ENCODE assay signal across 14 mouse cellular contexts in the genomic region with DNA sequence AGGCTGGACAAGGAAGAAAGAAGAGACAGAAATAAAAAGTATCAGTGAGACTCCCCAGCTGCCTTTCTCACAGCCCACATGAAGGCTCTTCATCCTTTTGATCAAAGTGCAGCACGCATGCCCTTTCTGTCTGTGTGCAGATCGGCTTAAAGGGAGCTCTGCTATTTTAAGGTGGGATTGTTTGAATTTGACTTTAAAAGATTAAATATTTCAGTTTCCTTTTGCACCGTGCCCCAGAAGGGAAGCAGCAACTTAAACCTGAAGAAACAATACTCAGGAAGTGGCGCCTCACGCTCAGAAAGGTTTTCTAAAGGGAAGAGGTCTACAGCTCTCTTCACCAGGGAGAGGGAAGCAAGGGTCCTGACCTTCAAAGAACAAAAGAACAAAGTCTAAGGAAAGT.
DNase-seq lines count a peak whose midpoint lies in the region; ATAC-seq and TF ChIP-seq lines count a peak whose summit lies in the region.
"Had no signal": no experiment of that assay in that cellular context is flagged by ENCODE, and none has a peak within 500 bp of the region (broad histone marks: within the 10 kb centered on the region; RNA-seq: fewer than 3 reads in every experiment).

No protein-coding gene starts in this region.

- H3K4me2 ChIP-seq in midbrain, embryonic 16.5 days (ENCODE audit: low read length), result no peak overlapping the region
- H3K4me2 ChIP-seq in stomach, postnatal 0 days (replicated peaks; ENCODE audit: low read depth), result no peak overlapping the region
- H3K4me2 ChIP-seq: embryonic facial prominence, embryonic 13.5 days; limb, embryonic 12.5 days; midbrain, embryonic 12.5 days; neural tube, embryonic 12.5 days had no signal

- no peak overlapping the region for H3K9ac ChIP-seq in midbrain, embryonic 16.5 days (ENCODE audit: low read depth, low read length)
- H3K9ac ChIP-seq in stomach, postnatal 0 days (ENCODE audit: low read length), result no peak overlapping the region
- H3K9ac ChIP-seq: embryonic facial prominence, embryonic 13.5 days; limb, embryonic 12.5 days; liver, embryonic 14.5 days; midbrain, embryonic 12.5 days; neural tube, embryonic 12.5 days had no signal

- no peaks in the 10 kb centered on the region for H3K36me3 ChIP-seq in kidney, adult 2 months (ENCODE audit: control insufficient read depth, insufficient read depth, low read length)
- no peaks in the 10 kb centered on the region for H3K36me3 ChIP-seq in midbrain, embryonic 16.5 days (ENCODE audit: control insufficient read depth, insufficient read depth, low read length)
- no peaks in the 10 kb centered on the region for H3K36me3 ChIP-seq in midbrain, embryonic 10.5 days
- H3K36me3 ChIP-seq in stomach, postnatal 0 days (ENCODE audit: control insufficient read depth, insufficient read depth, low read length), result no peaks in the 10 kb centered on the region
- H3K36me3 ChIP-seq: embryonic facial prominence, embryonic 13.5 days; limb, embryonic 12.5 days; midbrain, embryonic 12.5 days; neural tube, embryonic 12.5 days had no signal

- no peaks in the 10 kb centered on the region for H3K4me1 ChIP-seq in kidney, adult 2 months (ENCODE audit: control insufficient read depth, insufficient read depth, low read length)
- 0 out of 2 replicates have a peak, but pooled peaks cover 3% of the 10 kb centered on the region for H3K4me1 ChIP-seq in midbrain, embryonic 16.5 days (ENCODE audit: control insufficient read depth, insufficient read depth, low read length)
- H3K4me1 ChIP-seq in midbrain, embryonic 10.5 days, result peaks cover 8% of the 10 kb centered on the region; the same call in 1 of the 2 replicates
- 0 out of 2 replicates have a peak, but pooled peaks cover 2% of the 10 kb centered on the region for H3K4me1 ChIP-seq in stomach, postnatal 0 days (replicated peaks; ENCODE audit: control insufficient read depth, insufficient read depth)
- H3K4me1 ChIP-seq: limb, embryonic 12.5 days; midbrain, embryonic 12.5 days; neural tube, embryonic 12.5 days had no signal

- TF ChIP-seq CTCF in kidney, adult 2 months (conservative IDR thresholded peaks at IDR 0.05; ENCODE audit: insufficient read depth, insufficient read length, low read depth, low read length), result no peak
- no peak for TF ChIP-seq CTCF in stomach, postnatal 0 days (IDR thresholded peaks at IDR 0.05; ENCODE audit: low read depth)

- no peak for TF ChIP-seq POLR2A in kidney, adult 2 months (IDR thresholded peaks at IDR 0.05; ENCODE audit: low read depth, low read length)

- 55% methylated on average over 5 of the region's 5 CpGs for WGBS in kidney, adult 2 months
- 35% methylated on average over 5 of the region's 5 CpGs for WGBS in midbrain, embryonic 16.5 days
- WGBS in midbrain, embryonic 10.5 days, result 49% methylated on average over 5 of the region's 5 CpGs
- 30% methylated on average over 5 of the region's 5 CpGs for whole genome bisulfite sequencing in stomach, postnatal 0 days

- no peaks in the 10 kb centered on the region for H3K9me3 ChIP-seq in midbrain, embryonic 16.5 days (replicated peaks; ENCODE audit: control insufficient read depth, low read length, poor library complexity, severe bottlenecking)
- no peaks in the 10 kb centered on the region for H3K9me3 ChIP-seq in midbrain, embryonic 10.5 days (replicated peaks)
- no peaks in the 10 kb centered on the region for H3K9me3 ChIP-seq in stomach, postnatal 0 days (ENCODE audit: control insufficient read depth, low read length)
- H3K9me3 ChIP-seq: embryonic facial prominence, embryonic 13.5 days; limb, embryonic 12.5 days; midbrain, embryonic 12.5 days; neural tube, embryonic 12.5 days had no signal

- H3K4me3 ChIP-seq in kidney, adult 2 months (ENCODE audit: insufficient read depth, low read depth, low read length), result no peak overlapping the region
- H3K4me3 ChIP-seq in midbrain, embryonic 16.5 days (ENCODE audit: low read depth, low read length), result no peak overlapping the region
- H3K4me3 ChIP-seq in midbrain, embryonic 10.5 days, result no peak overlapping the region
- no peak overlapping the region for H3K4me3 ChIP-seq in stomach, postnatal 0 days (ENCODE audit: low read depth, low read length)
- H3K4me3 ChIP-seq: embryonic facial prominence, embryonic 13.5 days; limb, embryonic 12.5 days; midbrain, embryonic 12.5 days; neural tube, embryonic 12.5 days had no signal

- DNase-seq in kidney, adult 2 months, result peak; percentile 25
- DNase-seq in kidney, adult 9 months, result no peak
- DNase-seq in midbrain, embryonic 10.5 days (ENCODE audit: low spot score), result no peak
- DNase-seq in stomach, postnatal 0 days (ENCODE audit: low spot score), result no peak
- no peak for DNase-seq in c-Kit-positive CD71-positive TER-119-positive erythroid progenitor cells, embryonic 14.5 days (ENCODE audit: low spot score)
- no peak for DNase-seq in embryo, embryonic 11 days
- DNase-seq: lung, postnatal 4 days had no signal

- no peaks in the 10 kb centered on the region for H3K27me3 ChIP-seq in kidney, adult 2 months (replicated peaks; ENCODE audit: control insufficient read depth, insufficient read depth, low read length)
- H3K27me3 ChIP-seq in midbrain, embryonic 16.5 days (ENCODE audit: control insufficient read depth, insufficient read depth, low read depth, low read length), result no peaks in the 10 kb centered on the region
- H3K27me3 ChIP-seq in midbrain, embryonic 10.5 days (ENCODE audit: low read depth, poor library complexity, severe bottlenecking), result no peaks in the 10 kb centered on the region
- no peaks in the 10 kb centered on the region for H3K27me3 ChIP-seq in stomach, postnatal 0 days (ENCODE audit: control insufficient read depth, insufficient read depth, low read length)
- H3K27me3 ChIP-seq: embryonic facial prominence, embryonic 13.5 days; limb, embryonic 12.5 days; midbrain, embryonic 12.5 days; neural tube, embryonic 12.5 days had no signal

- no peak overlapping the region for H3K27ac ChIP-seq in kidney, adult 2 months (ENCODE audit: insufficient read depth, low read depth, low read length)
- H3K27ac ChIP-seq in midbrain, embryonic 16.5 days (ENCODE audit: low read length), result peak overlapping the region; percentile 29; the same call in 1 of the 2 replicates
- H3K27ac ChIP-seq in midbrain, embryonic 10.5 days (replicated peaks), result no peak overlapping the region
- H3K27ac ChIP-seq in stomach, postnatal 0 days (replicated peaks), result 0 out of 2 replicates have a peak overlapping the region, but pooled peaks have one; percentile 49
- H3K27ac ChIP-seq: embryonic facial prominence, embryonic 13.5 days; limb, embryonic 12.5 days; liver, embryonic 14.5 days; midbrain, embryonic 12.5 days; neural tube, embryonic 12.5 days had no signal

- no peak for ATAC-seq in midbrain, embryonic 16.5 days
- ATAC-seq in stomach, postnatal 0 days (ENCODE audit: low FRiP score, low TSS enrichment), result no peak
- ATAC-seq: inflammation-experienced regulatory T-cells, adult 6 months had no signal

- TF ChIP-seq EP300 in stomach, postnatal 0 days (optimal IDR thresholded peaks at IDR 0.05), result no peak

Comparison
In these comparisons a context has a peak if more than half of its experiments do, and no peak if none do; other contexts are left out.
1. H3K27ac ChIP-seq: peak in midbrain, embryonic 16.5 days (single experiment) and stomach, postnatal 0 days (single experiment); none in kidney, adult 2 months (single experiment) and midbrain, embryonic 10.5 days (single experiment).